Comparison of ENCODE assay signal across 8 mouse cellular contexts in the genomic region with DNA sequence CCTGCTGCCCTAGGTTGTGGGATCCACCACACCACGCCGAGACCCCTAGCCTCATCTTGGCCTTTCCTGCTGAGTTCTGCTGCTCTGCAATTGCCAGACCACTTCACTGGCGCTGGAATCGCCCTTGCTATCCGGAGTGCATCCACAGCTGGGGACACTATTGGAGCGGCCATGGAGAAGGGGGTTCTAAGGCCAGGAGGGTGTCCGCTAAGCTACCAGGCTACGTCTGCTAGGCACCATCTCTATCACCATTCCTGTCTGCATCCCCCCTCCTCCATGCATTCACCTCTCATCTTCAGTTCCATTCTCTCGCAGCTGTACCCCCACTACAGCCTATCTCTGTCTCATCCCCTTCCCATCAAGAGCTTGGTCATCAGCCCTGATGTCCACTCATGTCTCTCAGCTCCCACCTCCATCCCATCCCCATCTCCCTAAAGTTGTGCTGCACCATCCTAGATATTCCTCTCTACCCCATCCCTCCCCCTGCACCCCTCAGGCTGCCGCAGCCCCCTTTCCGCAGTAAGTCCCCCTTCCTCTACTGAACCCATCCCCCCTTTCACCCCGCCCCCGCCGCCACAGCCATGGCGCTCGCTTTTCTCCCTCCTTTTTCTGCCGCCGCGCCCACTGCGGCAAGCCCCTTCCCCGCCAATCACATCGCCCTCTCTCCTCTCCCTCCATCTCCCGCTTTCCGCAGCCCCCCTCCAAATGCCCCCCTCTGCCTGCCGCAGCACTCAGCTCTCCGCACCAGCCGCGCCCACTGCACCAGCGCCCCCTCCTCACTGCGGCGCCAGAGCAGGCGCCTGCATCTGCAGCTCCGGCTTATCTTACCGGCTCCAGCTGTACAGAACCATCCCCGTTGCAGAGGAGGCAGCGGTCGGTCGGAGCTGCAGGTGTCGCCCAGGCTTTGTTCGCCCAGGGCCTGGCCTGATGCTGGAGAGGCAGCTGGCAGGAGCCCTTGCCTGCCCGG. TPM values are rescaled to one million over a fixed set of nuclear protein-coding genes. Genes with fewer than 3 reads are reported as not detected.
DNase-seq lines count a peak whose midpoint lies in the region; ATAC-seq lines count a peak whose summit lies in the region.

No protein-coding gene starts in this region.

- DNase-seq in heart, adult 9 months (ENCODE audit: low spot score in 2 of 2): no peak
- DNase-seq in brain, embryonic 18.5 days (ENCODE audit: low read depth, low spot score): peak; percentile 79
- peak; percentile 76 for DNase-seq in hindbrain, embryonic 14.5 days (ENCODE audit: low spot score)
- DNase-seq in spleen, postnatal 36 days (ENCODE audit: low spot score in 2 of 2): no peak
- no peak for DNase-seq in frontal cortex, postnatal 25 days (ENCODE audit: low spot score in 2 of 2)
- no peak for DNase-seq in kidney, adult 18-20 months

- H3K9me3 ChIP-seq in heart, embryonic 15.5 days (replicated peaks): no peaks in the 10 kb centered on the region
- no peaks in the 10 kb centered on the region for H3K9me3 ChIP-seq in hindbrain, embryonic 14.5 days (ENCODE audit: control insufficient read depth, low read length)
- H3K9me3 ChIP-seq in midbrain, embryonic 16.5 days (replicated peaks; ENCODE audit: control insufficient read depth, low read length, poor library complexity, severe bottlenecking): no peaks in the 10 kb centered on the region

- H3K27me3 ChIP-seq in heart, embryonic 15.5 days: peaks cover 22% of the 10 kb centered on the region
- no peaks in the 10 kb centered on the region for H3K27me3 ChIP-seq in hindbrain, embryonic 14.5 days (ENCODE audit: control insufficient read depth, insufficient read depth, low read length)
- no peaks in the 10 kb centered on the region for H3K27me3 ChIP-seq in midbrain, embryonic 16.5 days (ENCODE audit: control insufficient read depth, insufficient read depth, low read depth, low read length)

- H3K36me3 ChIP-seq in heart, embryonic 15.5 days: no peaks in the 10 kb centered on the region
- peaks cover 11% of the 10 kb centered on the region for H3K36me3 ChIP-seq in hindbrain, embryonic 14.5 days (replicated peaks; ENCODE audit: control insufficient read depth, insufficient read depth)
- no peaks in the 10 kb centered on the region for H3K36me3 ChIP-seq in midbrain, embryonic 16.5 days (ENCODE audit: control insufficient read depth, insufficient read depth, low read length)

- no peak overlapping the region for H3K9ac ChIP-seq in heart, embryonic 15.5 days
- peak overlapping the region; percentile 82 for H3K9ac ChIP-seq in hindbrain, embryonic 14.5 days
- H3K9ac ChIP-seq in midbrain, embryonic 16.5 days (ENCODE audit: low read depth, low read length): peak overlapping the region; percentile 91

- peak overlapping the region; percentile 1; the same call in 1 of the 2 replicates for H3K27ac ChIP-seq in heart, embryonic 15.5 days
- peak overlapping the region; percentile 93 for H3K27ac ChIP-seq in hindbrain, embryonic 14.5 days
- H3K27ac ChIP-seq in midbrain, embryonic 16.5 days (ENCODE audit: low read length): peak overlapping the region; percentile 93

- peak overlapping the region; percentile 58 for H3K4me2 ChIP-seq in heart, embryonic 15.5 days
- peak overlapping the region; percentile 87 for H3K4me2 ChIP-seq in hindbrain, embryonic 14.5 days (replicated peaks)
- H3K4me2 ChIP-seq in midbrain, embryonic 16.5 days (ENCODE audit: low read length): peak overlapping the region; percentile 89

- peak overlapping the region; percentile 30; the same call in 1 of the 2 replicates for H3K4me3 ChIP-seq in heart, embryonic 15.5 days
- H3K4me3 ChIP-seq in hindbrain, embryonic 14.5 days (replicated peaks; ENCODE audit: low read length): peak overlapping the region; percentile 55
- peak overlapping the region; percentile 71 for H3K4me3 ChIP-seq in midbrain, embryonic 16.5 days (ENCODE audit: low read depth, low read length)

- 9% methylated on average over 41 of the region's 41 CpGs for WGBS in heart, embryonic 15.5 days
- WGBS in hindbrain, embryonic 14.5 days: 4% methylated on average over 41 of the region's 41 CpGs
- 5% methylated on average over 39 of the region's 41 CpGs for WGBS in midbrain, embryonic 16.5 days

- ATAC-seq in heart, embryonic 15.5 days (replicated peaks; ENCODE audit: insufficient number of reproducible peaks, insufficient read depth, low FRiP score, low read depth): no peak; the same call in 1 of the 2 replicates
- ATAC-seq in hindbrain, embryonic 14.5 days (ENCODE audit: low FRiP score): peak; percentile 88
- peak; percentile 88 for ATAC-seq in midbrain, embryonic 16.5 days

- H3K4me1 ChIP-seq in heart, embryonic 15.5 days (replicated peaks): peaks cover 51% of the 10 kb centered on the region
- H3K4me1 ChIP-seq in hindbrain, embryonic 14.5 days (replicated peaks; ENCODE audit: control insufficient read depth, insufficient read depth, low read length): peaks cover 38% of the 10 kb centered on the region
- peaks cover 39% of the 10 kb centered on the region for H3K4me1 ChIP-seq in midbrain, embryonic 16.5 days (ENCODE audit: control insufficient read depth, insufficient read depth, low read length)

RNA-seq across cellular contexts. Expression of gene Gpc1, which starts 16.7 kb away (rescaled TPM):
- 61.3 and 71.4 TPM in 2 replicates for polyA plus RNA-seq in heart, embryonic 15.5 days (2015; fragmentation: Nextera tagmentation; extraction: Ambion mirVana)
- polyA plus RNA-seq in hindbrain, embryonic 14.5 days (2014; fragmentation: Nextera tagmentation; extraction: Ambion mirVana): 64.0 and 66.1 TPM in 2 replicates
- polyA plus RNA-seq in midbrain, embryonic 16.5 days (2015; fragmentation: Nextera tagmentation; extraction: Ambion mirVana): 49.3 and 54.6 TPM in 2 replicates

RNA-seq across cellular contexts. Expression of gene Ankmy1, which starts 54.5 kb away (rescaled TPM):
- polyA plus RNA-seq in heart, embryonic 15.5 days (2015; fragmentation: Nextera tagmentation; extraction: Ambion mirVana): 0.10 and 0.77 TPM in 2 replicates
- 1.2 and 1.5 TPM in 2 replicates for polyA plus RNA-seq in hindbrain, embryonic 14.5 days (2014; fragmentation: Nextera tagmentation; extraction: Ambion mirVana)
- polyA plus RNA-seq in midbrain, embryonic 16.5 days (2015; fragmentation: Nextera tagmentation; extraction: Ambion mirVana): 0.63 and 0.82 TPM in 2 replicates

RNA-seq across cellular contexts. Expression of gene Dusp28, which starts 58.6 kb away (rescaled TPM):
- polyA plus RNA-seq in heart, embryonic 15.5 days (2015; fragmentation: Nextera tagmentation; extraction: Ambion mirVana): 14.1 and 15.0 TPM in 2 replicates
- 12.2 and 12.4 TPM in 2 replicates for polyA plus RNA-seq in hindbrain, embryonic 14.5 days (2014; fragmentation: Nextera tagmentation; extraction: Ambion mirVana)
- 16.6 and 17.5 TPM in 2 replicates for polyA plus RNA-seq in midbrain, embryonic 16.5 days (2015; fragmentation: Nextera tagmentation; extraction: Ambion mirVana)

Comparison
In these comparisons a context has a peak if more than half of its experiments do, and no peak if none do; other contexts are left out.
1. H3K27ac ChIP-seq: peak in every context shown above with its lines; median percentile 93 in hindbrain, embryonic 14.5 days; 93 in midbrain, embryonic 16.5 days; 1 in heart, embryonic 15.5 days.
2. DNase-seq: peak in brain, embryonic 18.5 days (single experiment) and hindbrain, embryonic 14.5 days (single experiment); none in heart, adult 9 months (0 of 2), spleen, postnatal 36 days (0 of 2), frontal cortex, postnatal 25 days (0 of 2) and kidney, adult 18-20 months (single experiment).
3. Peak in every context shown above with its lines, with median percentiles within 50 percentile points of each other: H3K4me2 ChIP-seq and H3K4me3 ChIP-seq.